Mouse (Mus musculus) myocyte (in vitro differentiated cells): ENCODE data around the gene Tnfrsf13c. TPM values are rescaled to one million over a fixed set of nuclear protein-coding genes. Genes with fewer than 3 reads are reported as not detected.

Experiments used
- H3K27me3 ChIP-seq: one replicate; pipeline ENCODE4 v1.6.1; 2011; ENCODE audit not compliant: control insufficient read depth, insufficient read depth, insufficient read length
- H3K36me3 ChIP-seq: one replicate; pipeline ENCODE4 v1.6.1; 2011; ENCODE audit not compliant: control insufficient read depth, insufficient read depth
- H3K4me2 ChIP-seq: one replicate; pipeline ENCODE4 v1.6.1; 2011; ENCODE audit warnings: low read depth, control low read depth
- H3K4me3 ChIP-seq: one replicate; pipeline ENCODE4 v1.5.1; 2011; ENCODE audit warnings: mild to moderate bottlenecking, control low read depth, moderate library complexity
- H3K79me2 ChIP-seq: one replicate; pipeline ENCODE4 v1.6.1; 2011; ENCODE audit not compliant: control insufficient read depth, insufficient read depth
- H3ac ChIP-seq: one replicate; pipeline ENCODE4 v1.6.1; 2011; ENCODE audit not compliant: control insufficient read depth, insufficient read length
- CEBPB ChIP-seq: IDR thresholded peaks from 2 replicates; pipeline ENCODE4 v1.6.1; 2011; ENCODE audit warnings: mild to moderate bottlenecking, moderate library complexity; ENCODE audit not compliant: poor library complexity, insufficient read depth, severe bottlenecking
- E2F4 ChIP-seq: IDR thresholded peaks from one replicate; pipeline ENCODE4 v1.6.1; 2011; ENCODE audit warnings: mild to moderate bottlenecking, control low read depth, moderate library complexity; ENCODE audit not compliant: insufficient read depth
- MAX ChIP-seq: IDR thresholded peaks from one replicate; pipeline ENCODE4 v1.6.1; 2011; ENCODE audit warnings: low read depth, mild to moderate bottlenecking, control low read depth
- MYOD1 ChIP-seq, 3 experiments: IDR thresholded peaks; one replicate each; pipeline ENCODE4 v1.6.1; 2011; ENCODE audit warnings: control low read depth in 2 of 3, low read depth in 2 of 3, mild to moderate bottlenecking in 2 of 3, moderate library complexity in 1 of 3; ENCODE audit not compliant: insufficient read length in 2 of 3, control insufficient read depth in 1 of 3
- MYOG ChIP-seq, 3 experiments: IDR thresholded peaks; one replicate each; pipeline ENCODE4 v1.6.1; 2011; ENCODE audit warnings: control low read depth in 2 of 3, low read depth in 2 of 3, mild to moderate bottlenecking in 2 of 3; ENCODE audit not compliant: insufficient read length in 2 of 3, control insufficient read depth in 1 of 3, insufficient read depth in 1 of 3
- POLR2A ChIP-seq: IDR thresholded peaks from one replicate; pipeline ENCODE4 v1.6.1; 2011; ENCODE audit warnings: low read depth, mild to moderate bottlenecking, control low read depth, moderate library complexity; ENCODE audit not compliant: insufficient read length
- POLR2AphosphoS2 ChIP-seq: IDR thresholded peaks from one replicate; pipeline ENCODE4 v1.6.1; 2011; ENCODE audit warnings: low read depth, control low read depth; ENCODE audit not compliant: insufficient read length
- REST ChIP-seq: IDR thresholded peaks from one replicate; pipeline ENCODE4 v1.6.1; 2011; ENCODE audit warnings: mild to moderate bottlenecking, control low read depth, moderate library complexity; ENCODE audit not compliant: insufficient read depth, insufficient read length
- SRF ChIP-seq: IDR thresholded peaks from one replicate; pipeline ENCODE4 v1.6.1; 2011; ENCODE audit warnings: low read depth; ENCODE audit not compliant: control insufficient read depth, insufficient read length
- TCF12 ChIP-seq: IDR thresholded peaks from one replicate; pipeline ENCODE4 v1.6.1; 2011; ENCODE audit warnings: mild to moderate bottlenecking, control low read depth; ENCODE audit not compliant: poor library complexity, insufficient read depth, severe bottlenecking
- TCF3 ChIP-seq: IDR thresholded peaks from one replicate; pipeline ENCODE4 v1.6.1; 2011; ENCODE audit warnings: low read depth, control low read depth; ENCODE audit not compliant: insufficient read length
- USF1 ChIP-seq: IDR thresholded peaks from one replicate; pipeline ENCODE4 v1.6.1; 2011; ENCODE audit warnings: low read depth, mild to moderate bottlenecking, control low read depth, moderate library complexity
- polyA plus RNA-seq: library from polyadenylated mRNA; unstranded; fragments of >200 nt; fragmentation: generic; extraction: Trizol; gene quantifications from one replicate; pipeline ENCODE4 v1.2.1, GENCODE M21; 2012; ENCODE audit warnings: missing spikeins

The Tnfrsf13c gene
- polyA plus RNA-seq, 1 experiment: 0.14 TPM

- no peaks in the 10 kb centered on the region for H3K79me2 ChIP-seq
- H3K27me3 ChIP-seq: no peaks in the 10 kb centered on the region
- no peak overlapping the region for H3K4me2 ChIP-seq
- H3K36me3 ChIP-seq: peaks cover 53% of the 10 kb centered on the region
- H3K4me3 ChIP-seq: no peak overlapping the region
- TF ChIP-seq MYOD1 (IDR thresholded peaks at IDR 0.05; ENCODE audit: control insufficient read depth in 1 of 3, insufficient read length in 2 of 3, low read depth in 2 of 3) (no peak), MAX (no peak), E2F4 (no peak), TCF3 (no peak), USF1 (no peak), CEBPB (no peak), SRF (no peak), POLR2A (no peak), POLR2AphosphoS2 (no peak), TCF12 (no peak), REST (no peak), MYOG (IDR thresholded peaks at IDR 0.05; ENCODE audit: control insufficient read depth in 1 of 3, insufficient read depth in 1 of 3, insufficient read length in 2 of 3, low read depth in 2 of 3) (no peak)
- no peak overlapping the region for H3ac ChIP-seq
Observed at GRCm38 (mm10) chr15:82204680-82205371, 19.3 kb downstream of the Tnfrsf13c start.

- Histone ChIP-seq H3K4me3 (no peak overlapping the region), H3K79me2 (no peaks in the 10 kb centered on the region), H3K4me2 (no peak overlapping the region), H3ac (no peak overlapping the region), H3K36me3 (peaks cover 57% of the 10 kb centered on the region), H3K27me3 (no peaks in the 10 kb centered on the region)
- TF ChIP-seq TCF12 (no peak), POLR2A (peak; percentile 41), POLR2AphosphoS2 (peak; percentile 82)
Observed at GRCm38 (mm10) chr15:82203611-82204351, 20.4 kb downstream of the Tnfrsf13c start.

GRCm38 (mm10) chr15:82203090-82203489, 21.1 kb downstream of the Tnfrsf13c start:
- no peak for TF ChIP-seq CEBPB
- no peak for TF ChIP-seq REST
- no peak for TF ChIP-seq USF1
- TF ChIP-seq MYOG (IDR thresholded peaks at IDR 0.05; ENCODE audit: control insufficient read depth in 1 of 3, insufficient read depth in 1 of 3, insufficient read length in 2 of 3, low read depth in 2 of 3): no peak
- TF ChIP-seq E2F4: no peak
- peak; percentile 15 for TF ChIP-seq POLR2A
- H3K36me3 ChIP-seq: peaks cover 64% of the 10 kb centered on the region
- H3K27me3 ChIP-seq: no peaks in the 10 kb centered on the region
- H3K79me2 ChIP-seq: no peaks in the 10 kb centered on the region
- H3ac ChIP-seq: no peak overlapping the region
- H3K4me2 ChIP-seq: no peak overlapping the region
- no peak overlapping the region for H3K4me3 ChIP-seq

GRCm38 (mm10) chr15:82202086-82202485, 22.1 kb downstream of the Tnfrsf13c start:
- Histone ChIP-seq H3K79me2 (no peaks in the 10 kb centered on the region), H3K27me3 (no peaks in the 10 kb centered on the region), H3K36me3 (peaks cover 69% of the 10 kb centered on the region), H3ac (no peak overlapping the region), H3K4me3 (no peak overlapping the region), H3K4me2 (no peak overlapping the region)
- TF ChIP-seq MYOD1 (IDR thresholded peaks at IDR 0.05; ENCODE audit: control insufficient read depth in 1 of 3, insufficient read length in 2 of 3, low read depth in 2 of 3) (no peak), SRF (no peak), POLR2A (no peak), MYOG (IDR thresholded peaks at IDR 0.05; ENCODE audit: control insufficient read depth in 1 of 3, insufficient read depth in 1 of 3, insufficient read length in 2 of 3, low read depth in 2 of 3) (no peak), MAX (no peak), E2F4 (no peak), USF1 (no peak), TCF12 (no peak), POLR2AphosphoS2 (no peak), TCF3 (no peak), REST (no peak), CEBPB (no peak)

- H3K4me3 ChIP-seq: no peak overlapping the region
- peaks cover 77% of the 10 kb centered on the region for H3K36me3 ChIP-seq
- H3K79me2 ChIP-seq: no peaks in the 10 kb centered on the region
- TF ChIP-seq TCF12 (no peak), USF1 (no peak), POLR2AphosphoS2 (no peak), REST (no peak), MYOG (IDR thresholded peaks at IDR 0.05; ENCODE audit: control insufficient read depth in 1 of 3, insufficient read depth in 1 of 3, insufficient read length in 2 of 3, low read depth in 2 of 3) (no peak), POLR2A (no peak), SRF (no peak), TCF3 (no peak), CEBPB (no peak), MAX (no peak), MYOD1 (IDR thresholded peaks at IDR 0.05; ENCODE audit: control insufficient read depth in 1 of 3, insufficient read length in 2 of 3, low read depth in 2 of 3) (no peak), E2F4 (no peak)
- H3ac ChIP-seq: no peak overlapping the region
- no peaks in the 10 kb centered on the region for H3K27me3 ChIP-seq
- no peak overlapping the region for H3K4me2 ChIP-seq
Observed at GRCm38 (mm10) chr15:82199546-82199945, 24.6 kb downstream of the Tnfrsf13c start.
